Mouse (Mus musculus): Measurements from ENCODE around the gene Gm9913. TPM values are rescaled to one million over a fixed set of nuclear protein-coding genes. Genes with fewer than 3 reads are reported as not detected.

Gm9913 gene
- polyA plus RNA-seq, 1 experiment from 2014 or later = 0.67 TPM

DNA sequence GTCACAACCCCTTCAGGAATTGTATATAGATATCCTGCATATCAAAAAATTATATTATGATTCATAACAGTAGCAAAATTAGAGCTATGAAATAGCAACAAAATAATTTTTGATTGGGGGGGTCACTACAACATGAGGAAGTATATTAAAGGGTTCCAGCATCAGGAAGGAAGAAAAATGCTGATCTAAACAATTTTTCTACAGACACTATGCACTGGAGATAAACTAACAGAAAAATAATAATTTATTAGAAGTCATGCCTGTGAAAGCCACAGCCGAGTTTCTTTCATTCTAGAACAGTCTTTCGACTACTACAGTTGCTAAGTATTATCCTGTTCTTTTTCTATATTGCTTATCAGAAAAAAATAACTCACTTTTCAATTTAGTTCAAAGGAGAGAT is 20.6 kb downstream of the Gm9913 start:
- Histone ChIP-seq H3K4me3 (no peak overlapping the region), H3K27me3 (no peaks in the 10 kb centered on the region), H3K9ac (no peak overlapping the region), H3K4me1 (no peaks in the 10 kb centered on the region), H3K27ac (no peak overlapping the region), H3K9me3 (no peaks in the 10 kb centered on the region), H3K4me2 (replicated peaks) (no peak overlapping the region), H3K36me3 (no peaks in the 10 kb centered on the region)
- 79% methylated on average over 2 of the region's 2 CpGs for WGBS
- ATAC-seq (ENCODE audit: insufficient number of reproducible peaks, insufficient read depth, low FRiP score, low TSS enrichment) = no peak

- 78% methylated on average over 5 of the region's 5 CpGs for WGBS
- Histone ChIP-seq H3K9ac (no peak overlapping the region), H3K27me3 (no peaks in the 10 kb centered on the region), H3K27ac (no peak overlapping the region), H3K9me3 (no peaks in the 10 kb centered on the region), H3K4me1 (no peaks in the 10 kb centered on the region), H3K36me3 (no peaks in the 10 kb centered on the region), H3K4me2 (replicated peaks) (no peak overlapping the region), H3K4me3 (no peak overlapping the region)
- no peak for ATAC-seq (ENCODE audit: insufficient number of reproducible peaks, insufficient read depth, low FRiP score, low TSS enrichment)
Observed at GRCm38 (mm10) chr2:125526566-125526965, 21.7 kb downstream of the Gm9913 start.

GRCm38 (mm10) chr2:125530665-125531064 is 25.8 kb downstream of the Gm9913 start:
- no peak for ATAC-seq (ENCODE audit: insufficient number of reproducible peaks, insufficient read depth, low FRiP score, low TSS enrichment)
- WGBS = 75% methylated on average over 6 of the region's 6 CpGs

DNA sequence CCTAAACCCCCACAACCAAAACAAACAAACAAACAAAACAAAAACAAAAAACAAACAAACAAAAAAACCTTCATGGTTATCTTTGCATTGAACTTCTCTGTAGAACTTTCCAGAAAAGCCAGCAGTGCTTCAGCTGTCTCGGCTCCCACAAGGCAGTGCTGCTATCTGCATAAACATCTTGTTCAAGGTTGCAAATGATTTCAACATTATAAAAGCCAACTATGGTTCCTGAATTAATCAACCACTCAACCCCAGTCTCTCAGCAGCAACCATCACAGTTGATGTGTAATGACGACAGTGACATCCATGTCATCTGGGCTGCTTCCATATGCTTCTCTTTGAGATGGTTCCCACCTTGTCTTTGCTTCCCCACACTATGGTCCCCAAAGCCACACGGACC is 34.8 kb downstream of the Gm9913 start:
- Histone ChIP-seq H3K27me3 (no peaks in the 10 kb centered on the region), H3K4me3 (no peak overlapping the region), H3K9ac (no peak overlapping the region), H3K4me1 (no peaks in the 10 kb centered on the region), H3K36me3 (no peaks in the 10 kb centered on the region), H3K4me2 (replicated peaks) (no peak overlapping the region), H3K27ac (no peak overlapping the region), H3K9me3 (no peaks in the 10 kb centered on the region)
- no peak for ATAC-seq (ENCODE audit: insufficient number of reproducible peaks, insufficient read depth, low FRiP score, low TSS enrichment)
- WGBS = 83% methylated on average over 3 of the region's 3 CpGs

More at GRCm38 (mm10) chr2:125530665-125531064, 25.8 kb downstream of the Gm9913 start:
- no peaks in the 10 kb centered on the region for H3K4me1 ChIP-seq
- H3K27ac ChIP-seq = no peak overlapping the region
- H3K27me3 ChIP-seq = no peaks in the 10 kb centered on the region
- H3K36me3 ChIP-seq = no peaks in the 10 kb centered on the region
- H3K9ac ChIP-seq = no peak overlapping the region
- no peak overlapping the region for H3K4me2 ChIP-seq (replicated peaks)
- H3K4me3 ChIP-seq = no peak overlapping the region
- H3K9me3 ChIP-seq = no peaks in the 10 kb centered on the region

DNA sequence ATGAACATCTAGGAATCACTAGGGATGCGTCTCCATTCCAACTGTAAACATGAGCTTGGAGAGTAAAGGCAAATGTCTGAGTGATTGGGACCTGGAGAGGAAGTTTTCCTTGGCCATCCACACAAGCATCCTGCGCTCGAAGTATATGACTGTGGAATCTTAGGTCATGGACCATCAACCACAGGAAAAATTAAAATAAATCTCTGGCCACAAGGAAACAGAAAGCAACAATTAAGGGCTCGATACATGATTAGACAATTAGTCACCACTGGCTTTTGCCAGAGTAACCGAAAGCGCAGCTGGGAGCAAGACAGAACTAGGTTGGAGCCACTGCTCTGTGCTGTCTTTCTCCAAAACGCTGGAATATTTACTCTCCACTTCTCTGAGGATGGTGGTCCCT is 35.7 kb downstream of the Gm9913 start:
- Histone ChIP-seq H3K9ac (no peak overlapping the region), H3K4me3 (no peak overlapping the region), H3K4me1 (no peaks in the 10 kb centered on the region), H3K27ac (no peak overlapping the region), H3K4me2 (replicated peaks) (no peak overlapping the region), H3K27me3 (no peaks in the 10 kb centered on the region), H3K9me3 (no peaks in the 10 kb centered on the region), H3K36me3 (no peaks in the 10 kb centered on the region)
- 77% methylated on average over 7 of the region's 7 CpGs for WGBS
- ATAC-seq (ENCODE audit: insufficient number of reproducible peaks, insufficient read depth, low FRiP score, low TSS enrichment) = no peak

DNA sequence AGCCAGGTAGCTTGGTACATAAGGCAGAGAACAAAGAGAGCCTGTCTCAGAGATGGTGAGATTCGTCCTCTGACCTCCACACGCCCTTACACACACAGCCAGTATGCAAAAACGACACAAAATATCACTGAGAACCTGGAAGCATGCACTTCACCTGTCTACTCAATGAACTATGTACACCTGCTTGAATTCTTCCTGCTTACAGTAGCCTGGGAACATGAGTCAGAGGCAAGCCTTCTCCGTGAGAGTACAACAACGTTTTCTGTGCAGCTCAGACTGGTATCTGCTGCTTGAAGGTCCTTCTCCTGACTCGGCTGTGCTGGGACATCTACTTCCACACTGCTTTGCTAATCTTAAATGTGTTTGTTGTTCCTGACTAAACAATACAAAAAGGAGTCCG is 36.6 kb downstream of the Gm9913 start:
- no peaks in the 10 kb centered on the region for H3K36me3 ChIP-seq
- H3K9ac ChIP-seq = no peak overlapping the region
- WGBS = 71% methylated on average over 7 of the region's 7 CpGs
- H3K4me1 ChIP-seq = no peaks in the 10 kb centered on the region
- H3K27ac ChIP-seq = no peak overlapping the region
- no peaks in the 10 kb centered on the region for H3K27me3 ChIP-seq
- ATAC-seq (ENCODE audit: insufficient number of reproducible peaks, insufficient read depth, low FRiP score, low TSS enrichment) = 0 out of 2 replicates have a peak, but pooled peaks have one; percentile 15
- no peak overlapping the region for H3K4me2 ChIP-seq (replicated peaks)
- H3K9me3 ChIP-seq = no peaks in the 10 kb centered on the region
- H3K4me3 ChIP-seq = no peak overlapping the region

- Histone ChIP-seq H3K9ac (no peak overlapping the region), H3K4me3 (no peak overlapping the region), H3K36me3 (no peaks in the 10 kb centered on the region), H3K9me3 (no peaks in the 10 kb centered on the region), H3K4me1 (no peaks in the 10 kb centered on the region), H3K27ac (no peak overlapping the region), H3K4me2 (replicated peaks) (no peak overlapping the region), H3K27me3 (no peaks in the 10 kb centered on the region)
- WGBS = 81% methylated on average over 1 of the region's 1 CpGs
- ATAC-seq (ENCODE audit: insufficient number of reproducible peaks, insufficient read depth, low FRiP score, low TSS enrichment) = no peak
Observed at GRCm38 (mm10) chr2:125543646-125544045, 38.8 kb downstream of the Gm9913 start.

DNA sequence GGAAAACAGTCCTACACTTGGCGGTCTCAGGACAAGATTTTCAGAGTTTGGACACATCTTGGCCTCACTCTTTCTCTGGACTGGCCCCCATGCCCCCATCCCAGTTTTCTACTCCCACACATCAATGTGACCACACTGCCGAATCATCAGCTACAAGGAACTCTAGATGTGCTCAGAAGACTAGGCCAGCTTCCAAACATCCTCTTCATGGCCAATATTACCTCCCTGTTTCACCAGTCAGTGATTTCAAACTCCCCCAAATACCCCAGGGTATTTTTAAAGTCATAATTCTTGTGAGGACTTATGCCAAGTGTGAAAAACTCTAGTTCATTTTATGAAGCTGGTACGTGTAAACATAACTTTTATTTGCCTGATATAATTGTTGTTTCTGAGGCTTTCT is 40.1 kb downstream of the Gm9913 start:
- Histone ChIP-seq H3K4me3 (no peak overlapping the region), H3K27ac (no peak overlapping the region), H3K9me3 (no peaks in the 10 kb centered on the region), H3K4me1 (no peaks in the 10 kb centered on the region), H3K9ac (no peak overlapping the region), H3K36me3 (no peaks in the 10 kb centered on the region), H3K27me3 (no peaks in the 10 kb centered on the region), H3K4me2 (replicated peaks) (no peak overlapping the region)
- ATAC-seq (ENCODE audit: insufficient number of reproducible peaks, insufficient read depth, low FRiP score, low TSS enrichment) = no peak
- 87% methylated on average over 3 of the region's 3 CpGs for WGBS

GRCm38 (mm10) chr2:125548806-125549578 is 44.1 kb downstream of the Gm9913 start:
- Histone ChIP-seq H3K9me3 (no peaks in the 10 kb centered on the region), H3K4me3 (no peak overlapping the region), H3K27me3 (no peaks in the 10 kb centered on the region), H3K9ac (no peak overlapping the region), H3K4me1 (no peaks in the 10 kb centered on the region), H3K36me3 (no peaks in the 10 kb centered on the region), H3K27ac (no peak overlapping the region), H3K4me2 (replicated peaks) (no peak overlapping the region)
- no peak for ATAC-seq (ENCODE audit: insufficient number of reproducible peaks, insufficient read depth, low FRiP score, low TSS enrichment)
- 33% methylated on average over 1 of the region's 1 CpGs for WGBS

DNA sequence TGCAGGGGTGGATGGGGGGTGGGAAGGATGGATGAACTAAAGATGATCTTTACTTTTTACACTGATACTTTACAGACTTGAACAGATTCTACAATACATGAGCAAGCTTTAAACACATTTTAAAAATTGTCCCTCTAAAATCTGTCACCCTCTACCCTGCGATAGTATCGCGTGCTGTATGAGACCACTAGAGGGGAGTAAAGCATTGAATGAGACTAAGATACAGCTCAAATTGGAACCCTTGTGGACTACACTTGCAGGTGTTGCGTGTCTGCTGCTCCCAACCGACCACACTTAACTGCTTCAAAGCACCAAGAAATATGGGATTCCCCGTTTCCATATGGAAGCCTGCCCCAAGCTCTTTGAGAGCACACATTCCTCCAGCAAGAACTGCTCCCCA is 50.9 kb downstream of the Gm9913 start:
- H3K27ac ChIP-seq = no peak overlapping the region
- no peaks in the 10 kb centered on the region for H3K36me3 ChIP-seq
- no peaks in the 10 kb centered on the region for H3K9me3 ChIP-seq
- no peak for ATAC-seq (ENCODE audit: insufficient number of reproducible peaks, insufficient read depth, low FRiP score, low TSS enrichment)
- no peak overlapping the region for H3K4me2 ChIP-seq (replicated peaks)
- no peaks in the 10 kb centered on the region for H3K27me3 ChIP-seq
- peaks cover 9% of the 10 kb centered on the region for H3K4me1 ChIP-seq
- 67% methylated on average over 6 of the region's 6 CpGs for WGBS
- H3K9ac ChIP-seq = no peak overlapping the region
- no peak overlapping the region for H3K4me3 ChIP-seq

All from embryonic facial prominence, embryonic 12.5 days (tissue).